Mouse (Mus musculus) Muller cell, postnatal 12 days (primary cell): ENCODE results near the gene Sox8.

ENCODE experiments used
- DNase-seq: peaks from one replicate; pipeline ENCODE4 v3.0.0-alpha.2; 2015; ENCODE audit errors: inconsistent ontology term

Gene Sox8

DNA sequence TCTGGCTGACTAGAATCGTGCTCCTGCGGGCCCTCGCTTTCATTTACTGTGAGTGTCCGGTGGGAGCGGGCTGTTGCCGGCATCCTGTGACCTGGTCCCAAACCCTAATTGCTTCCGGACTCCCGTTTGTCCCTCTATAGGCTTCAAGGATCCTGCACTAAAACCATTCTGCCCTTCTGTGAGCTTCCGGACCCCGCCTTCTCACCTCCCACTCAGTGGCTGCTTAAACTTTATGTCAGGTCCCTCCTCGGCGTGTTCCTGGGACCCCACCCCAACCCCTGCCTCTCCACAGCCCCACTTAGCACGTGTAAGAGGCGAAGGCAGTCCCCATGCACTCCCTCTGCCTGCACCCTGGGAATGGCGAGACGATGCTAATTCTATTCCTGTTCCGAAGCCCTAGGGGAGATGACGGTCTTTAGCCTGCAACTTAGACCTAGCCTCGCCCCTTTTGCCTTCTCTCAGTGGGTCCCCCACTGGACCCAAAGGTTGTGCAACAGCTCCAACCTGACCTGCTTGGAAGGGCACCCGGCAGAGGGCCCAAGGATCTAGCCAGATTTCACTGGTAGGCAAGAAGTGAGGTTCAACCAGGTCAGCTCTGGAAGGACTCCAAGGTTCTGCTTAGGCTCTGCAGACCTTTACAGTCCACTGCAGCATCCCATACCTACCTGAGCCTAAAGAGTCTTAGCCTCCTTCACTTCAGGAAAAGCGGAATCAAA is 9.0 kb upstream of the Sox8 start:
- DNase-seq: no peak

GRCm38 (mm10) chr17:25578920-25579319 is 8.4 kb upstream of the Sox8 start, which contains the start of gene Lmf1:
TSS of gene Lmf1 (plus strand) at chr17:25579085.
- DNase-seq: peak; percentile 99

GRCm38 (mm10) chr17:25577702-25578101 is 7.2 kb upstream of the Sox8 start:
- DNase-seq: no peak

DNA sequence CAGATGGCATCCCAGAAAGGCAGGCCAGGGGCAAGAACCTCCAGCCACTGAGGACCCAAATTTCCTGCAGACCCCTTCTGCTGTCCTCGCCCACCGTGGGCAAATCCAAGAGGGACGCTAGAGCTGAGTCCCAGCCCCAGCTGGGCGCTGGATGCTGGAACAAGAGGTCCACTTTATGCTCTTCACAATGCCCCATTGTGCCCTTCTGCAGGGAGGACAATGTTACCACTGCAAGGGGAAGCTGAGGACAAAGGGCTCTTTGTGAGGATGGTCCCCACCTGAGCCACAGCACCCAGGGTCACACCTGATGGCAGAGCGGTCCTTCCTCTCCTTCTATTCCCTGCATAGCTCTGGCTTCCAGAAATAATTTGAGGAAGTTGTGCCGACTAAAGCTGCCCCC is 6.8 kb upstream of the Sox8 start:
- no peak for DNase-seq

GRCm38 (mm10) chr17:25576034-25576433 is 5.5 kb upstream of the Sox8 start:
- DNase-seq: no peak

DNA sequence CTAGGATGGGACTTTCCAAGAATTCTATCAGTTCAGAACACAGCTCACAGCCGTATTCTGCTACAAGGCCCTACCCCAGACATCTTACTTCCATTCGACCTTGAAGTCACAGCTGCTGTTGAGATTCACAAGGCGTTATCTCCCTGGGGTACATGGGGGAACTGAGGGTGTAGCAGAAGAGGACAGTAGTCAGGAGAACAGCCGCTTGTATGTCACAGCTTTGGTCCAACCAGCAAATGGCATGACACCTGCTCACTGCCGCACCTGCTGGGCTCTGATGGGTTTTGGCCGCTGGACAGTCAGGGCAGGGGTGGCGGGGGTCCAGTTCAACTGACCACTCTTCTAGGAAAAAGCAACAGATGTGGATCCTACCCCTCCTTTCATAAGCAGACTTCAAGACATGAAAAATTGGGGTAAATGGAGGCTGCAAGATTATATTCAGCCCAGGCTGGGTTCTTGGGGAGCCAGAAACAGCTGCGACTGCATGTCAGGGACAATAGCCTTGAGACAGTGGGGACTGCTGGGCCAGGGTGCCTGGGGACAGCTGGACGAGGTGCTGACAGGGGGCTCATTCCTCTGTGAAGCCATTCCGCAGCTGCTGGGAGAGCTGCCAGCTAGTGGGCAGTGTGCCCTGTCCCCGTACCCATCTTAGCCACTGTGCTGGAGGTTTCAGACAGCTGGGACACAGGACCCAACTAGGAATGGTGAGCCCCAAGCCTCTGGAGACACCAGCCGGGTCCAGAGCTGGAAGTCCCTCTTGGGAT is 4.9 kb upstream of the Sox8 start:
- no peak for DNase-seq

DNA sequence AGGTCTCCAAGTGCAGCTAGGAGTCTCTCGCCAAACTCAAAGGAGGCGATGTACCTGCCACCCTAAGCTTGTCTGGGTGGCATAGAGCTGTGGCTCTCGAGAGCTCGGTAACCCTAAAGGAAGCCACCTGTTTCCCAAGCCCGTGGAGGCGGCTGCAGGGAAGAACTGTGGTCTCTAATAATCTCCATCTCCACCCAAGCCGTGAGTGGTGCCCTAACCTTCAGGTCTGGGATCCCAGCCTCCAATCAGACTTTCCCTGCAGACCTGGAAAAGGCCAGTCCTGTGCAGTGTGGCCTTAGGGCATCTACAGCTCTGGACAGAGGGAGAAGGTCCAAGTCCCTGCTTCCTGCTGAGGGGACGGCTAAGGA is 951 bp upstream of the Sox8 start:
- peak; percentile 33 for DNase-seq

DNA sequence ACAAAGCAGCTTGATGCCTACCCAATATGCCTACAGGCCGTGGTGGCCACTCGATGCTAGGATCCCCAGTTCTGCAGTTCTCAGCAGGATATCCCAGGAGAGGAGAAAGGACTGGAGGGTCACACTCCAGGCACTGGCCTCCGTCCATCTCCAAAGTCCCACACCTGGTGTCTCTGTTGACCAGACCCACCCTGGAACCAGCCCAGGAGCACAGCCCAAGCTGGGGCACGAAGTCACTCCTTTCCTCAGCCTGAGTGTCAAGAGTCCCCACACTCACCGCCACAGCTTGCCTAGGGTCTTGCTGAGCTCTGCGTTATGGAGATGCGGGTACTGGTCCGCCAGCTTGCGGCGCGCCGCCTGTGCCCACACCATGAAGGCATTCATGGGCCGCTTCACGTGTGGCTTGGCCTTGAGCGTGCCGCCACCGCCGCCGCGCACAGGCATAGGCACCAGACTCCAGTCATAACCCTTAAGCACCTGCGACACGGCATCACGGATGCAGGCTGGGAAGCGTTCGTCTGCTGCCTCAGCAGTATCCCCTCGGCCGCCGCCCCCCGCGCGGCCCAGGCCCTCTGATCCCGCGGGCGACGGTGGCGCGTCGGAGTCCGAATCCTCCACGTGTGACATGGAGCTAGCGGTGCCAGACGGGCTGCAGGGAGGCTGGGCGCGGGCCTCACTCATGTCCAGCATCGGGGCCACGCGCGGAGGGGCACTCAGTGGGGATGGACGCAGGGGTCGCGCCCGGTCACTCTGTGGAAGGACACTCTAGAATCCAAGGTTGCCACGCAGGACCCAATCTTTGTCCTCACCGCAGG is 446 bp downstream of the Sox8 start:
- DNase-seq: no peak

- peak; percentile 41 for DNase-seq
These were observed 1.6 kb downstream of the Sox8 start for GRCm38 (mm10) chr17:25568880-25569279.

DNA sequence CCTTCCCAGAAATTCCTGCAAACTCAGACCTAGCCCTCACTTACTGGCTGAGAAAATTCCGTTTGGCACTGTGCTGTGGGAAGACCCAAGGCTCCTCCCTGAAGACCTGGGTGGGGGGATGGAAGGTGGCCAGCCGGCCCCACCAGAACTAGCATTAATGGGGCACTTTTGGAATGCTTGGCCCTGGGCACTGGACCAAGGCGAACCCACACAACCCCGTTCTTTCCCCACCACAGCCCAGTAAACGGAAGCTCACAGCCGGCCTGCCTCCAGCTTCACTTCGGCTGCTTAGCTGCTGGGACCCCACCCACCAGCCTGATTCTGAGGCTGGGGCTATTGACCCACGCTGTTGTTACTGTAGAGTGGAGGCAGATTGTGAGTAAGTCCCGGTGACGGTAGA is 2.3 kb downstream of the Sox8 start:
- peak; percentile 94 for DNase-seq

DNA sequence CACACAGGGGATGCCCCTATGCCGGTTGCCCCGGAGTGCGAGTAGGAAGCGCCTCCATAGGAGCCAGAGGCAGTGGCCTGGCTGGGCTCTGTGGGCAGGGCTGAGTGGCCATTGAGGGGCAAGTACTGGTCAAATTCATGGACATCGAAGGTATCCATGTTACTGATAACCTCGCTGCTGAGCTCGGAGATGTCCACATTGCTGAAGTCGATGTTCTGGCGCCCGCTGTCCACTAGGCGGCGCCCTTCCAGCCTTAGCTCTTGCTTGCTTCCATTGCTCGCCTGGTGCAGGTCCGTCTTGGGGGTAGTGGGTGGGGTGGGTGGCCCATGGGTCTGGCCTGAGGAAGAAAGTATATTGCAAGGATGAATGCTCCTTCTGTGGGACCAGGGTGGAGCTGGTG is 2.7 kb downstream of the Sox8 start:
- DNase-seq: peak; percentile 91

- DNase-seq: peak; percentile 45
These were observed 3.2 kb downstream of the Sox8 start for GRCm38 (mm10) chr17:25567261-25567660.

GRCm38 (mm10) chr17:25565860-25566600 is 4.5 kb downstream of the Sox8 start:
- DNase-seq: peak; percentile 27

DNA sequence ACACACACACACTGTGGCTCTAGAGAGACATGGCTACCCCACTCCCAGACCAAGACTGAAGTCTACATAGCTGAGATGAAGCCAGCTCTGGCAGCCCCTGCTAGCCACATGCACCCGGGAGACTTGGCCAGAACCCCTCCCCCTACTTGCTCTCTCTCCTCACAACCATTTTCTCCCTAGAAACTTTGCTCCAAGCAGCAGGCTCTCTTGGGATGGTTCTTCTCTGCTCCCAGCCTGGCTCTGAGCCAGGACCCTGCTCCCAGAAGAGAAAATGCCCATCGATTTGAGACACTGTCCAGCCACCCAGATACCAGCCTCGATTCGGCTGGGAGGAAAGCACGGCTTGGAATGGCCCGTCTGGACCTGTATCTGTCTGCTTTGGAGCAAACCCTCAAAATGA is 5.2 kb downstream of the Sox8 start:
- peak; percentile 81 for DNase-seq

- DNase-seq: peak; percentile 54
These were observed 6.0 kb downstream of the Sox8 start for GRCm38 (mm10) chr17:25564481-25564880.

DNA sequence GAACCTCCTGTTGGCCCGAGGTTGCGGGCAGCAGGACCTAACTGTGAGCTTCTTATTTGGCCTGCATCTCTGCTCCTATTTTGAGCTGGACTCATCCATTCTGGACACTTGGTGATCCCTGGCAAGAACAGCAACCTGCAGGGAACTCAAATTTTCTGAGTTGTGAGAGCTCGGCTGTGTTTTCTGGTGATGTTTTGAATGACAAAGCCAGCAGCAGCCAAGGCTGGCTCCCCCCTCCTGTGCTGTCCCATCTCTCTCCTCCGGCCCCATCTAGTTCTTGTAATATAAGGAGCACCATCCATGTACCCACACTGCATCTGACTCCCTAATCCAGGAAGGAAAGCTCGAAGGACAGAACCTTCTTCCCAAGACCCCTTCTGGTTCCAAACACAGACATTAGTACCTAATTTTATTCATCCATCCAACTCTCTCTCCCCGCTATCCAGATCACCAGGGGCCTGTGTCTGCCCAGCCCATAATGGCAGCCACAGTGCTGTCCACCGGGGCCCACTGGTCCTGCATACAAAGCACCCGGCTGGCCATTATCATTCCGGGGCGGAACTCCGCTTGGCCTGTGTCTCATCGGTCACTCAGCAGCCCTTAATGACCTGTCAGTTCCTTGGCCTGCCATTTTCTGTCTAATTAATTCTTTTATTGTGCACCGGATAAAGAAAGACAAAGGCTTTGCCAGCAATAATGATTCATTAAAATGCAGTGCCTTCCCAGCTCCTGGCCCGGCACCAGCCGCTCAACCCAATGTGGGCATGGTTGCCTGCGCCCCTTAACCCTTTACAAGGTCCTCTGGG is 9.1 kb downstream of the Sox8 start:
- DNase-seq: peak; percentile 98

- DNase-seq: peak; percentile 74
These were observed 9.8 kb downstream of the Sox8 start for GRCm38 (mm10) chr17:25560554-25561222.

- DNase-seq: no peak
These were observed 10.9 kb downstream of the Sox8 start for GRCm38 (mm10) chr17:25559634-25560033.

DNA sequence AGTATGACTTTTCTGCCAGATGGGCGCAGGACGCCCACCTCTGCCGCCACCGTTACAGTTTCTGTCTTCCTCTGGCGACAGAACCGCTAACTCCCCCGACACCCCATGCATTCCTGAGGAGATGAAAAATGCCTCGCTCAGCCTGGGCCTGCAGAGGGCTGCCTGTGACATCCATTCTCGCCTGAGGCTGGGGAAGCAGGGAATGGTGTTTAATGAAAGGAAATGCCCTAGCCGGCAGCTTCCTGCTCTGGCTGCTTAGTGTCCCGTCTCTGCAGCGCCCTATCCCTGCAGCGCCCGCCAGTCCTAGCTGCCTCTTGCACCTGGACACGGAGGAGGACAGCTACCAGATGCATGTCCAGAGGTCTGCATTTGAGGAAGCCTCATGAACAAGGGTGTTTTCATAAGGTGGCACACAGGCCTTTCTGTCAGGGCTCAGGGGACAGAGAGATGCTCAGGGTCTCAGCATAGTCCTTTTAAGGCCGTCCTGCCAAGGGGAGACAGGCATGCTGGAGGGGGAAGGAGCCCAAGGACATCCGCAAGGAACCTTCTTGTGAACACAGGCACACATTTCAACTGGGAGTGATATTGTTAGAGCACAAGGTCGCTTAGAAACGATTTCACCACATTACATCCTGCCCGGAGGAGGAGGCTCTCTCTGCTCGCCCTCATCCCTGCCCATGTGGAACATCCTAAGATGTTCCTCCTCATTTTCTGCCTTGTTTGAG is 13.7 kb downstream of the Sox8 start:
- DNase-seq: peak; percentile 81
